Mouse (Mus musculus) lung, adult 2 months (tissue): ENCODE results near the gene Cd34.

Experiments used
- CTCF ChIP-seq: fragments of 200-500 bp; IDR thresholded peaks from 2 replicates; pipeline ENCODE4 v1.5.1; 2011; ENCODE audit warnings: mild to moderate bottlenecking, low read length, control low read depth; ENCODE audit not compliant: insufficient read depth
- POLR2A ChIP-seq: fragments of 200-500 bp; IDR thresholded peaks from 2 replicates; pipeline ENCODE4 v1.6.1; 2011; ENCODE audit warnings: low read depth, mild to moderate bottlenecking, control low read depth, low read length, borderline replicate concordance; ENCODE audit errors: extremely low read depth

DNA sequence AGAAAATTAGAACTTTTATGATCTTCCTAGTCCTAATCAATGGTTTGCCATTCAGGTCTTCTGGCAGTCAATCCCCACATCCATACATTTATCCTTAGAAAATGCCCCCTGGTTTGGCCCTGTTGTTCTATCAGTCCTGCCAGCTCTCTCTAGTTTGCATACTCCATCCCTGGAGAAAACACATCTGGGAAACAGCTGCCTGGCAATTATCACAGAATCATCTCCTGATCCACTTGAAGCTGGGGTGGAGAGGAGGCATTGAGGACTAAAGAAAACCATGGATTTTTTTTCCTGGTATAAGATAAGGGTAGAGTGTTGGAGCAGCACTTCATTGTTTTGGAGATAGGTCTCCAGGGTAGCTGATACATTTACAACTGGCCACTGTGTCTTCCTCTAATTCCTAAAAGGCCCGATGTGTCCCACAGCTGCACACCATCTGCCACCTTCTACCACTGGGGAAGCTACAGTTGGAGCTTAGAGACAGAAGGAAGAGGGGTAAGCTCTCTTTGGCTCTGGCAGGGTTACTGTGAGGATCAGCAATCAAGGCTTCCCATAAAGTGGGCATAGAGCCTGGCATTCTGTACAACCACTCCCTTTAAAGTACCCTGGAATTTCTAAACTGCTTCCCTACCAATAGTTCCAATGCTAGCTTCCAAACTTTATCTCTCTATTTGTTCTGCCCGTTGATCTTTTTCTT is 9.2 kb upstream of the Cd34 start:
- TF ChIP-seq CTCF = no peak
- TF ChIP-seq POLR2A = no peak
